Mouse (Mus musculus) embryo, embryonic 10.5 days (tissue): ENCODE measurements around the gene Castor2.

ENCODE experiments used
- DNase-seq: peaks from one replicate; pipeline ENCODE4 v3.0.0-alpha.2; 2015; ENCODE audit warnings: low spot score

The Castor2 gene

GRCm38 (mm10) chr5:134102720-134103119 is 3.2 kb downstream of the Castor2 start:
- DNase-seq, result no peak

GRCm38 (mm10) chr5:134105829-134106228 is 6.3 kb downstream of the Castor2 start:
- DNase-seq, result no peak

GRCm38 (mm10) chr5:134114981-134115380 is 15.5 kb downstream of the Castor2 start:
- no peak for DNase-seq

- no peak for DNase-seq
Observed at GRCm38 (mm10) chr5:134115639-134116259, 16.2 kb downstream of the Castor2 start.

GRCm38 (mm10) chr5:134118798-134119407 is 19.4 kb downstream of the Castor2 start:
- no peak for DNase-seq

- no peak for DNase-seq
Observed at GRCm38 (mm10) chr5:134119481-134120120, 20.1 kb downstream of the Castor2 start.

- DNase-seq, result no peak
Observed at GRCm38 (mm10) chr5:134120135-134120534, 20.6 kb downstream of the Castor2 start.

GRCm38 (mm10) chr5:134121138-134121892 is 21.8 kb downstream of the Castor2 start:
- peak; percentile 43 for DNase-seq

- DNase-seq, result no peak
Observed at GRCm38 (mm10) chr5:134121893-134122259, 22.4 kb downstream of the Castor2 start.

- DNase-seq, result no peak
Observed at GRCm38 (mm10) chr5:134123846-134124245, 24.3 kb downstream of the Castor2 start.

GRCm38 (mm10) chr5:134126232-134126631 is 26.7 kb downstream of the Castor2 start:
- no peak for DNase-seq

- peak; percentile 65 for DNase-seq
Observed at GRCm38 (mm10) chr5:134131586-134131985, 32.1 kb downstream of the Castor2 start.

GRCm38 (mm10) chr5:134136022-134136421 is 36.5 kb downstream of the Castor2 start:
- no peak for DNase-seq

GRCm38 (mm10) chr5:134137933-134138332 is 38.4 kb downstream of the Castor2 start:
- no peak for DNase-seq

- no peak for DNase-seq
Observed at GRCm38 (mm10) chr5:134139429-134139828, 39.9 kb downstream of the Castor2 start.

GRCm38 (mm10) chr5:134141236-134141635 is 41.7 kb downstream of the Castor2 start:
- no peak for DNase-seq

GRCm38 (mm10) chr5:134142381-134142780 is 42.9 kb downstream of the Castor2 start:
- DNase-seq, result no peak

- DNase-seq, result no peak
Observed at GRCm38 (mm10) chr5:134144986-134145385, 45.5 kb downstream of the Castor2 start.

GRCm38 (mm10) chr5:134147194-134147753 is 47.8 kb downstream of the Castor2 start:
- DNase-seq, result no peak

- DNase-seq, result no peak
Observed at GRCm38 (mm10) chr5:134148153-134148552, 48.6 kb downstream of the Castor2 start.

GRCm38 (mm10) chr5:134151895-134152294 is 52.4 kb downstream of the Castor2 start:
- DNase-seq, result no peak

- no peak for DNase-seq
Observed at GRCm38 (mm10) chr5:134155916-134156466, 56.5 kb downstream of the Castor2 start.
